Mouse (Mus musculus) kidney, adult 2 months (tissue): Measurements from ENCODE around the gene 2010003K11Rik.

Experiments
- CTCF ChIP-seq: fragments of 200-500 bp; conservative IDR thresholded peaks from 2 replicates; pipeline ENCODE4 v1.5.1; 2011; ENCODE audit warnings: low read depth, mild to moderate bottlenecking, control low read depth, low read length, moderate library complexity, mixed read lengths; ENCODE audit not compliant: insufficient read depth, insufficient read length
- POLR2A ChIP-seq: fragments of 200-500 bp; IDR thresholded peaks from one replicate; pipeline ENCODE4 v1.6.1; 2011; ENCODE audit warnings: low read depth, low read length, control low read depth

DNA sequence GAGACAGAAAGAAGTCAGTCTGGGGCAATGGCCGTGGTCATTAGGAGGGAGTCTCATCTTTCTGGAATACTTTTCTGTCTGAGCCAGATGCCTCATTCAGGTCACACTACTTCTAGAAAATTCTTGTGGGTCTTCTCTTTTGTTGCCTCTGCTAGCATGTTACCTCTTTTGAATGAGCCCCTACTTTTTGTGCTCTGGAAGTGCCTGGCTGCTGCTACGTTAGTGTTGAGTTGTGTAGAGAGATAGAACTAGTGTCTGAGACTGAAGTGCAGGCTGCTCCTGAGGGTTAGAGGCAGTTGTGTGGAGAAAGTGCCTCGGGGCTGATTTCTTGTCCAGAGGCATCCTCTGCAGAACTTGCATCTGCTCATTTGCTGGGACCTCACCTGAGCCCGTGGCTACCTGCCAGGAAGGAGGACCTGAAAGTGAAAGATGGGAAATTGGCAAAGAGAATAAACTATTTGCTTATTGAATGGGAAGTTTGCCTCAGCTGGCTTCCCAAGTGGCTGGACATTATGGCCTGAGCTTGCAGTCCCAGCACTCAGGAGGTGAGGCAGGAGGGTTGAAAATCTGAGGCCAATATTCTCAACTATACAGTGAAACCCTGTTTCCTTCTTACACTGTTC lies 15.0 kb upstream of the 2010003K11Rik start:
- no peak for TF ChIP-seq CTCF
- TF ChIP-seq POLR2A = no peak
